Mouse (Mus musculus) brain, embryonic 14.5 days (tissue): ENCODE results near the gene Timeless.

Experiments
- CTCF ChIP-seq: fragments of 200-500 bp; IDR thresholded peaks from 2 replicates; pipeline ENCODE4 v1.5.1; 2012; ENCODE audit warnings: inconsistent platforms, mild to moderate bottlenecking, moderate library complexity, borderline replicate concordance; ENCODE audit not compliant: insufficient read depth, insufficient read length; ENCODE audit errors: extremely low read depth
- POLR2A ChIP-seq: fragments of 200-500 bp; IDR thresholded peaks from 2 replicates; pipeline ENCODE4 v1.6.1; 2012; ENCODE audit warnings: mild to moderate bottlenecking, inconsistent platforms, borderline replicate concordance; ENCODE audit not compliant: poor library complexity, insufficient read depth, insufficient read length, severe bottlenecking; ENCODE audit errors: extremely low read depth

DNA sequence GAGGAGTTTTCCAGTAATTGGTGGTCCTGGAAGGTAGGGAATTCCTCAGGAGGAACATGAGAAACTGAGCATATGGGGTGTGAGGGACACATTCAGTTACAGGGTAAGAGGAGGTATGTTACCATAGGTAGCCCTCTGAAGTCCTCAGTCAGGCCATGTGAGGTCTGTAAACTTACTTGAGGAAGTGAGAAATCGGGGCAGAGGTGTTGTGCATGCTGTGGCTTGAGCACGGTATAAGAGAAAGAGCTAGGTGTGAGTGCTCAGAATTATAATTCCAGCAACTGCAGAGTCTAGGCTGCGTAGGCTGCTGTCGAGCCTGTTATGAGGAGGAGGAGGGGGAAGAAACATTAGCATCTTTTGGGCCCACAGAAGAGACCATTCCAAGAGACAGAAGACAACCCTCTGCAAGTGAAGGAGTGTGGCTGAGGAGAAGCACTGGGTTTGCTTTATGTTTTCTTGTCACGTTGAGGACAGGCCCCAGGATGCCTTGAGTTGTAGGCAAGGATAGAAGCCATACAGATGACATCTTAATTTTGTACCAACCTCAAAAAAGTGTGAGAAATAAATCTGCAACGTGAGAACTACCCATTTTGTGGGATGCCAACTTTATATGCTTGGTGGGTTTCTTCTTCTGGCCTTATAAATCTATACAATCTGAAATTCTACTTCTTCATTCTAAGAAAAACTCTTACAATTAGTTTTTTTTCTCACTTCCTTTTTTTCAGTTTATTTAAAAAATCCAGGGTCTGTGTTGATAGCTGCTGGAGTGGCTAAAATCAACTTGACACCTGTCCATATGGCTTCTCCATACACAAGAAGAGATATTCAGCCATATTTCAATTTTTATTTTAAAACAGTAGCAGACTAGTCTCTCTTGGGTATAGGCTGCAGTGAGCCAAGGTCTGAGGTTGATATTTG, 31.8 kb downstream of the Timeless start:
- TF ChIP-seq POLR2A (no peak), CTCF (no peak)
